Mouse (Mus musculus) macrophage (primary cell): Measurements from ENCODE around the gene Tnnc2. TPM values are rescaled to one million over a fixed set of nuclear protein-coding genes. Genes with fewer than 3 reads are reported as not detected.
"Not testable (repeated sequence)": the region's sequence is repeated elsewhere in the genome, so short reads cannot be mapped to it uniquely, and the experiment has no call there.

Experiments
- H3K27ac ChIP-seq: fragments of 350-480 bp; formaldehyde crosslinking; 2 replicates; pipeline ENCODE4 v1.9.0; 2021
- H3K36me3 ChIP-seq: fragments of 350-480 bp; formaldehyde crosslinking; 2 replicates; pipeline ENCODE4 v1.9.0; 2021; ENCODE audit errors: inconsistent target
- H3K4me3 ChIP-seq: fragments of 350-480 bp; formaldehyde crosslinking; 2 replicates; pipeline ENCODE4 v1.9.0; 2021; ENCODE audit errors: inconsistent target
- H3K79me2 ChIP-seq: fragments of 350-480 bp; formaldehyde crosslinking; 2 replicates; pipeline ENCODE4 v1.9.0; 2021; ENCODE audit errors: inconsistent target
- WGBS: methylation state at CpG from one replicate; pipeline ENCODE4 v1.1.7; 2026; ENCODE audit warnings: inconsistent platforms; ENCODE audit not compliant: missing documents; 5-methylcytosine and 5-hydroxymethylcytosine counted together
- polyA plus RNA-seq: library from polyadenylated mRNA; stranded (reverse); fragments of 250-400 nt; gene quantifications from 3 replicates; pipeline ENCODE4 v1.2.4, GENCODE M21; 2018; ENCODE audit warnings: inconsistent platforms

The Tnnc2 gene
- polyA plus RNA-seq, 1 experiment from 2014 or later: not detected

DNA sequence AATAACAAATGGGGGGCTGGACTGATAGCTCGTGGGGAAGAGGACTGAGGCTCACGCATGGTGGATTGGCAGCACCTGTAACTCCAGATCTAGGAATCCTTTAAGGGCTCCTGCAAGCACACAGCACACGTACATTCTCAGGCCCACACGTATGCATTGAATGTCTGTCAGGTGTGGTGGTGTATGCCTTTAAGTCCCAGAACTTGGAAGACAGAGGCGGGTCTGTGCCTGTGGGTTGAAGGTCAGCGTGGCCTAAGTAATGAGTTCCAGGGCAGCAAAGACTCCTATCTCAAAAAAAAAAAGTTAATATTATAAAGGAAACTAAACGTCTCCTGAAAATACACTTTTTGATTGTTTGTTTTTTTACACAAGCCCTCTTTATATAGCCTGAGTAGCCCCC, 26.8 kb upstream of the Tnnc2 start:
- 98% methylated on average over 7 of the region's 7 CpGs for WGBS
- no peak overlapping the region for H3K4me3 ChIP-seq

DNA sequence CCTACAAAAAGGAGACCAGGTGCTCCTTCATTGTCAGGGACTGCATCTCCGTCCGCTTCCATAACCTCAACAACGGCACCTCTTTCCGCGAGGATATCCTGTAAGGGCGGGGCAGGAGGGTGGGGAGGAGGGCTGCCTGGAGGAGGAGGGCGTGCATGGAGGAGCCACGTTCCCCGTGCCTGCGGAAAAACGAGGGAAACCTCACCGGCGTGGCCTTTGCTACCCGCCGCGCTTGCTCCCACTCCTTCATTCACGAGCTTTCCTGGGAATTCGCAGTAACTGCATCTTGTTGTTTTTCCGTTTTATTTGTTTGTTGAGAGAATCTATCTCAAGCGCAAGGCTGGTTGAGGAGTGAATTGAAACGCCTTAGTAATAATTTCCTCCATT, 25.6 kb upstream of the Tnnc2 start:
- H3K4me3 ChIP-seq: peak overlapping the region; percentile 91
- WGBS: 2% methylated on average over 21 of the region's 21 CpGs
- H3K27ac ChIP-seq: peak overlapping the region; percentile 85
- peaks cover 11% of the 10 kb centered on the region; the same call in 1 of the 2 replicates for H3K36me3 ChIP-seq
- peaks cover 68% of the 10 kb centered on the region for H3K79me2 ChIP-seq

More for the DNA sequence above, 26.8 kb upstream of the Tnnc2 start:
- Histone ChIP-seq H3K79me2 (peaks cover 56% of the 10 kb centered on the region), H3K36me3 (peaks cover 3% of the 10 kb centered on the region; the same call in 1 of the 2 replicates), H3K27ac (no peak overlapping the region)

DNA sequence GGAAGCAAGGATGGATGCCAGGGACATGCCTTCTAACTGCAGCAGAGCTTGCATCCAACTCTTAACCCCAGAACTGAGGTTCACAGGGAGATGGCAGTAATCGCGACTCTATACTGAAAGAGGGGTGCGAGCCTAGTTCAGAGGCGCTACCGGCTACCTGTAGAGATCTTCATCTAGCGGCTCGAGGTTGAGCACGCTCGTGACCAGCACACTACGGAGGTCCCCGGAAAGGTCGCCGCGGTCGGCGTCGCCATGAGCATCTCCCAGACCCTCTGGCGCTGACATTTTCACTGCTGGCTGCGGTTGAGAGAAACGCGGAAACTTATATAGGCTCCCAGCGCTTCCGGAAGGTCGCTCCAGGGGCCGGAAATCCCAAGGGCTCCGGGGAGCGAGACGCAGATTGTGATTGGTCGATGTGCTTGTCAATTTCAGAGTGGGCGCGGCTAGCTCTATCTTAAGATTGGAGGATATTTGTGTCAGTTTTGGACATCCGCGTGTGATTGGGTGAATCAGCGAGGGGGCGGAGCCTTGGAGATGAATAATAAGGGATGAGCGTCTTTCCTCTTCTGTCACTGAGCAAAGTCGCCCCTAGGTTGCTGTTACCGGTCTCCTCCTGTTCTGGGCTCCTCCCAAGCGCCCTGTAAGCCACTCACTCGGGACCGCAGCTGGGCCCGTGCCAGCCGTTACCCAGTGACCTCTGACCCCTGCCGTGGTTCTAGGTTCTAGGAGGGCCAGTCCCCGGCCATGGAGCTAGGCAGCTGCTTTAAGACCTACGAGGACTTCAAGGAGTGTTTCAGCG, 25.0 kb upstream of the Tnnc2 start, which contains the start of the genes Acot8 and Zswim3:
TSS of gene Acot8 (minus strand) at position 350 of the 799 bp plus-strand sequence.
TSS of gene Zswim3 (plus strand) at position 566 of the 799 bp plus-strand sequence.
- H3K79me2 ChIP-seq: peaks cover 71% of the 10 kb centered on the region
- 2% methylated on average over 46 of the region's 47 CpGs for WGBS
- peaks cover 16% of the 10 kb centered on the region; the same call in 1 of the 2 replicates for H3K36me3 ChIP-seq
- peak within 1 kb of the TSS; percentile 91 for H3K4me3 ChIP-seq
- H3K27ac ChIP-seq: peak within 1 kb of the TSS; percentile 85

DNA sequence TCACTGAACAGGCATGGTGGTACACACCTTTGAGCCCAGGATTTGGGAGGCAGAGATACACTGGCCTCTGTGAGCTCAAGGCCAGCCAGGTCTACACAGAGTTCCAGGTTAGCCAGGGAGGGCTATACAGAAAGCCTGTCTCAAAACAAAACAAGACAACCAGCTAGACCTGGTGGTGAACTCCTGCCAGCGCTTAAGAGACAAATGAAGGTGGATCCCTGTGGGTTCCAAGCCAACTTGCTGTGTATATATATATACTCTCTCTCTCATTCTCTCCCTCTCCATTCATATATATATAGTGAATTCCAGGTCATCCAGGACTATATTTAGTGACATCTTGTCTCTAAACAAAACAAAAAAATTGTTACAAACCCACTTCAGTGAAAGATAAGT, 24.1 kb upstream of the Tnnc2 start:
- Histone ChIP-seq H3K36me3 (peaks cover 18% of the 10 kb centered on the region; the same call in 1 of the 2 replicates), H3K27ac (peak overlapping the region; percentile 85), H3K4me3 (peak overlapping the region; percentile 91), H3K79me2 (peaks cover 71% of the 10 kb centered on the region)
- WGBS: 78% methylated on average over 1 of the region's 1 CpGs

DNA sequence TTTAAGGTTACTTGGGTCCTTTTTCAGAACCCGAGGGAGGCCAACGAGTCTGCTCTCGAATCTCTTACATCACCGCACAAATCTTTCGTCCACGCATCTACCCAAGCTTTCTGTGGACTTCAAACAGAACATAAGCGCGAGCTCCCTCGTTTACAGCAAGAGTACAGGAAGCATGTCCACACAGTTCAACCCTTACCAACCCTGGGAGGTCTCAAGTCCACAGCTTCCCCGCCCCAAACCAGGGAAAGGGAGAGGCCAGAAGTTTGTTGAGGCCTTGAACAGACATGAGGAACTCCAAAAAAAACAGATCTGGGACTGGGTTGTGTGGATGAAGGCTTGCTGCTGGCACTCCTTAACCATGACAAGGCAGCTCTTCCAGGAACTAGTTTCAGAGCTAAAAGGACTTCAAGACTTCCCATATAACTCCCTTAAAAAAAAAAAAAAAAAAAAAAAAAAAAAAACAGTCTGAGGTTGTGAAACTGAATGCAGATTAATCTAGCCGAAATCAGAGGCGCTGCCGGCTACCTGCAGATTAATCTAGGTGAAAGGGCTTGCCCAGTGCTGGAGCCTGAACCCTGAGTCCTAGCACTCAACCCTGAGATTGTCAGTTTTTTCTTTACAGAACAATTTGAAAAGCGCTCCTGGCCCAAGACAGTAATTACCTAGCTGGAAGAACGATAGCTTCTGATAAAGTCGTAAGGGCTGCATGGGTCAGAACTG, 23.6 kb upstream of the Tnnc2 start:
- WGBS: 75% methylated on average over 16 of the region's 16 CpGs
- Histone ChIP-seq H3K4me3 (peak overlapping the region; percentile 91), H3K36me3 (peaks cover 16% of the 10 kb centered on the region; the same call in 1 of the 2 replicates), H3K27ac (no peak overlapping the region), H3K79me2 (peaks cover 71% of the 10 kb centered on the region)

DNA sequence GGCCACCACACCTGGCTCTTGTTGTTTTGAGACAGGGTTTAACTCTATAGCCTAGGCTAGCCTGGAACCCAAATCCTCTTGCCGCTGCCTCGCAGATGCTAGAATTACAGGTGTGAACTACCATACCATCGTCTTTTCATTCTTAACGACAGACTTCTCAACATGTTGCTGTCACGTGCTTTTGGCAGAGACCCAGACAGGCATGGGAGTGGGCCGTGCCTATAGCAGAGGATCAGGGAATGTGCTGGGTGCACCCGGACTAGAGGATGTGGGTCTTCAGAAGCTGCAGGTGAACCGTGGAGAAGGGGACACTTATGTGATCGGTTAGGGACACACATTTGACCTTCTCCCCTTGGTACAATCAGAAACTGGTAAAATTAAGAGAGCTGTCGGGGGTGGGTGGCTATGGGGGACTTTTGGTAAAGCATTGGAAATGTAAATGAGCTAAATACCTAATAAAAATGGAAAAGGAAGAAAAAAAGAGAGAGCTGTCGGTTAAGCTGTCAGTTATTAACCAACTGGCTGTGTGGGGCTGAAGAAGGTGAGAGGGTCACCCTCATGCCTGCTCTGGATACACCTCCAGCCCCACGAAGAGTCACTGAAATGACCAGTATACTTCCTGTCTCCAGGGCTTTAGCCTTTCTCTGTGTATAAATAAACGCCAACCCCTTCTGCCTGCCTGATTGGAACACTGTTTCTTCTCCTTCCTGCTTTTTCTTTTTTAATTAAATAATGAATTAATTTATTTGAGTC, 20.7 kb upstream of the Tnnc2 start:
- Histone ChIP-seq H3K36me3 (peaks cover 36% of the 10 kb centered on the region), H3K79me2 (peaks cover 47% of the 10 kb centered on the region), H3K27ac (no peak overlapping the region), H3K4me3 (no peak overlapping the region)
- 93% methylated on average over 13 of the region's 13 CpGs for WGBS

DNA sequence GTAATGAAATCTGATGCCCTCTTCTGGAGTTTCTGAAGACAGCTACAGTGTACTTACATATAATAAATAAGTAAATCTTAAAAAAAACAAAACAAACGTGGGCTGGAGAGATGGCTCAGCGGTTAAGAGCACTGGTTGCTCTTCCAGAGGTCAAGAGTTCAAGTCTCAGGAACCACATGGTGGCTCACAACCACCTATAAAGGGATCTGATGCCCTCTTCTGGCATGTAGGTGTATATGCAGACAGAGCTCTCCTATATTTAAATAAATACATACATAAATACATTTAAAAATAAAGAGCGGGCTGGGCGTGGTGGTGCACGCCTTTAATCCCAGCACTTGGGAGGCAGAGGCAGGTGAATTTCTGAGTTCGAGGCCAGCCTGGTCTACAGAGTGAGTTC, 18.8 kb upstream of the Tnnc2 start:
- not testable (repeated sequence) for H3K4me3 ChIP-seq, H3K27ac ChIP-seq
- WGBS: 72% methylated on average over 5 of the region's 6 CpGs
- H3K36me3 ChIP-seq: peaks cover 46% of the 10 kb centered on the region
- peaks cover 34% of the 10 kb centered on the region for H3K79me2 ChIP-seq

DNA sequence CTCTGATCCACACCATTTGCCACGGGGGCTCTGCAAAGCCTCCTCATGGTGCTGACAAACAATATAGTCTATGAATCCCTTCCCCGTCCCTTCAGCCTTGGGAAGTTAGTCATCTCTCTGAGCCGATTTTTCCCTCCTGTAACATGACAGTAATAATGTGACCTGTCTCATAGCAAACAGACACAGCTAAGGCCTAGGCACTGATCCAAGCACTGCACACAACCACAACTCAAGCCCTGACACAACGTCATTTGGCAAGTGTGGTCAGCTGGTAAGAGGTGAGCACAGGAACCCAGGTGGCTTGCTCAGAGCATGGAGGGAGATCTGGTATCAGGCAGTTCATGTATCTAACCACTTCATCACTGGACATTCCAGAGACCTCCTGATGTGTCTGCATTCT, 16.1 kb upstream of the Tnnc2 start:
- peaks cover 54% of the 10 kb centered on the region for H3K36me3 ChIP-seq
- H3K79me2 ChIP-seq: peaks cover 7% of the 10 kb centered on the region
- no peak overlapping the region for H3K4me3 ChIP-seq
- 95% methylated on average over 4 of the region's 4 CpGs for WGBS
- no peak overlapping the region for H3K27ac ChIP-seq

DNA sequence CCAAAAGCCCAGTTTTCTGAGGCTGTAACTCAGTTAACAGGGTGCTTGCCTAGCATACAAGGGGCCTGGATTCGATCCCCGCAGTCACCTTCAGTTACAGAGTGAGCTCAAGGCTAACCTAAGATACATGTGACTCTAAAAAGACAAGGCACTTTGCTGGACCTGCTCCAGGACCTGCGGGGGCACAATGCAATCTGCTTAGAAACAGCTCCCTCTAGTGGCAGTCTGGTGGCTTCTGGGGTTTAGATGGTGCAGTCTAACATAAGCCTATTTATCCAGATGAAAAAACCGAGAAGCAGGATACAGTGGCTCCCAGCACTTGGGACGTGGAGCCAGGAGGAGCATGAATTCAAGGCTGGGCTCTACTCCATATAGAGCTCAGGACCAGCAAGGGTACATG, 14.5 kb upstream of the Tnnc2 start:
- no peaks in the 10 kb centered on the region for H3K79me2 ChIP-seq
- H3K4me3 ChIP-seq: no peak overlapping the region
- peaks cover 50% of the 10 kb centered on the region for H3K36me3 ChIP-seq
- no peak overlapping the region for H3K27ac ChIP-seq
- WGBS: 30% methylated on average over 5 of the region's 5 CpGs

DNA sequence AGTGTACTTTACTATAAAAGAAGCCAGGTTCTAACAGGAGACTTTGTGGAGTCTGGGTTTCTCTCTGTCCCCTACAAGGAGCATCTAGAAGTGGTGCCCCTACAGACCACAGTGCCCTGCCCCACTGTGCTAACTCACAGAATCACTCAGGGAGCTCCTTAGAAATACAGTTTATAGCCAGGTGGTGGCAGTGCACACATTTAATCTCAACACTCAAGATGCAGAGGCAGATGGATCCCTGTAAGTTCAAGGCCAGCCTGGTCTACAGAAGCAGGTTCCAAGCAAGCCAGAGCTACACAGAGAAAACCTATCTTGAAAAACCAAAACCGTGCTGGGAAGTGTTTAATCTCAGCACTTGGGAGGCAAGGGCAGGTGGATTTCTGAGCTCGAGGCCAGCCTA, 14.0 kb upstream of the Tnnc2 start:
- H3K27ac ChIP-seq: no peak overlapping the region
- H3K4me3 ChIP-seq: no peak overlapping the region
- 75% methylated on average over 1 of the region's 2 CpGs for WGBS
- peaks cover 50% of the 10 kb centered on the region for H3K36me3 ChIP-seq
- H3K79me2 ChIP-seq: no peaks in the 10 kb centered on the region

DNA sequence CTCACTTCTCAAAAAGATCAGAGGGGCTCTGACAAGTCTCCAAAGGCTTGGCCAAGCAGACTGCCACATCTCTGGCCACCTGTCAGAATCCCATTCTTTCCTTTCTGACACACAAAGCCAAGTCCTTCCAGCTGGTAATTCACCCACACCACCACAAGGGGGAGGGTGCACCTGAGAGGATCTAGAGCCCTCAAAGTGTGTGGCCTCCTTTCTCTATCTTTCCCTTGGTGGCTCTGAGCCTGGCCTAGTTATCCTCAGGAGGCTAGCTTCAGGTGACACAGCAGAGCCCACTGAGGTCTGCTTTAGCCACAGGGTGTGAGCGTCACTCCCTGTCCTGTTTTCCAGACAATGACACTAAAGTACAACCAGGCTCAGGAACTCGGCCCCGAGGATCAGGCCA, 13.5 kb upstream of the Tnnc2 start:
- no peak overlapping the region for H3K27ac ChIP-seq

DNA sequence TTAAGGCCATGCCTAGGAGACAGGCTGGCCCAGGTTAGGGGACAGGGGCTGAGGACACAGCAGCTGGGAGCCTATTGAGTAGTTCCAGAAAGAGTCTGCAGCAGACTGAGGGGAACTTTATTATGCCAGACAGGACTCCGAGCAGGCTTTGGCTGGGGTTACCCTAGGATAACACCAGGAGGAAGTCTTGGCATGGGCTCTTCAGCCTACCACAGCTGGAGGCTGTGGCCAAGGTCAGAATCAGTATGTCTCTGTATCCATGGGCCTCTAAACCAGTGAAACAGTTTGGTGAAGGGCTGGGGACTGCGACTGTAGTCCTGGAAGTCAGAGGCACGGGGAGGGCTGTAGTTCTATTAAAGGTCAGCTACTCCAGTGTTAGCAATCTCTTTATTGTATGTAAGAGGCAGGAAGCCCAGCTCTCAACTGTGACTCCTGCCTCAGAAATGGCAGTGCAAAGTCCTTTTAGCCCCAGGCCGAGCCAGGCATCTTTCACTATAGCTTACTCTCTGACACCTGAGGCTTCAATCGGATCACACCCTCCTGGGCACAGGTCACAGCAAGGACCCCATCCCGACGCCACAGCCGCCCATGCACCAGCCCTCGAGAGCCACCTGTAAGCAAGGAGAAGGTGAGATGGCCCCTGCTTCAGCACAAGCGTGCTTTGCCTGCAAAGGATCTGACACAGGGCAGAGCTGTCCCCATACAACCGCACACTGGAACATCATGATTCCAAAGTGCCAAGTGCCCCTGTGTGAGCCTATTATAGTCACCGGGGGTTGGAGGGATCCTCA, 12.8 kb upstream of the Tnnc2 start:
- H3K27ac ChIP-seq: no peak overlapping the region
- H3K4me3 ChIP-seq: no peak overlapping the region
- H3K79me2 ChIP-seq: no peaks in the 10 kb centered on the region
- WGBS: 95% methylated on average over 12 of the region's 12 CpGs
- H3K36me3 ChIP-seq: peaks cover 52% of the 10 kb centered on the region

More for the DNA sequence above, 13.5 kb upstream of the Tnnc2 start:
- no peak overlapping the region for H3K4me3 ChIP-seq
- H3K36me3 ChIP-seq: peaks cover 54% of the 10 kb centered on the region
- WGBS: 93% methylated on average over 3 of the region's 3 CpGs
- H3K79me2 ChIP-seq: no peaks in the 10 kb centered on the region

DNA sequence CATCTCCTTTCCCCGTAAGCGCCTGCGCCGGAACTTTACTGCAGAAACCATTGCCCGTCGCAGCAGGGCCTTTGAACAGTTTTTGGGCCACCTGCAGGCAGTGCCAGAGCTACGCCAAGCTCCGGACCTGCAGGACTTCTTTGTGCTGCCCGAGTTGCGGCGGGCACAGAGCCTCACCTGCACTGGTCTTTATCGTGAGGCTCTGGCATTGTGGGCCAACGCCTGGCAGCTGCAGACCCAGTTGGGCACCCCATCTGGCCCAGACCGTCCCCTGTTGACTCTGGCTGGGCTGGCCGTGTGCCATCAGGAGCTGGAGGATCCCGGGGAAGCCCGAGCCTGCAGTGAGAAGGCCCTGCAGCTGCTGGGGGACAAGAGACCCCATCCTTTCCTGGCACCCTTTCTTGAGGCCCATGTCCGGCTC, 12.1 kb upstream of the Tnnc2 start:
- Histone ChIP-seq H3K36me3 (peaks cover 49% of the 10 kb centered on the region), H3K27ac (no peak overlapping the region), H3K79me2 (no peaks in the 10 kb centered on the region), H3K4me3 (no peak overlapping the region)
- WGBS: 92% methylated on average over 18 of the region's 18 CpGs

DNA sequence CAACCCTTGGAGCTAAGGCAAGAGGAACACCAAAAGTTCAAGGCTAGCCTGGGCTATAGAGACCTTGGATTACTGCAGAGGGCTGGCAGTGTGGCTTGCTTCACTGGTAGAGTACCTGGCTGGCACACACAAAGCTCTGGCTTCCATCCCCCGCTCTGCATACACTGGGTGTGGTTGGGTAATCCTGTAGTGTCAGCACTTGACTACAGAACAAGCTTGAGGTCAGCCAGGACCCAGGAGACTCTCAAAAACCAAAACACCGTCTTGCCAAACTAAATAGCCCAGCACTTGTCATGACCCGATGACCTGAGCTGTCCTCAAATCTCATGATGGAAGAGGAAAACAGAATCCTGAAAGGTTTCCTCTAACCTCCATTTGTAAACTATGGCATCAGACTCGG, 10.7 kb upstream of the Tnnc2 start:
- WGBS: 94% methylated on average over 4 of the region's 4 CpGs
- no peak overlapping the region for H3K27ac ChIP-seq
- peaks cover 35% of the 10 kb centered on the region for H3K36me3 ChIP-seq

More for the DNA sequence above, 10.7 kb upstream of the Tnnc2 start:
- H3K4me3 ChIP-seq: no peak overlapping the region
- no peaks in the 10 kb centered on the region for H3K79me2 ChIP-seq
